8 mouse cellular contexts compared by ENCODE assay signal in the genomic region with DNA sequence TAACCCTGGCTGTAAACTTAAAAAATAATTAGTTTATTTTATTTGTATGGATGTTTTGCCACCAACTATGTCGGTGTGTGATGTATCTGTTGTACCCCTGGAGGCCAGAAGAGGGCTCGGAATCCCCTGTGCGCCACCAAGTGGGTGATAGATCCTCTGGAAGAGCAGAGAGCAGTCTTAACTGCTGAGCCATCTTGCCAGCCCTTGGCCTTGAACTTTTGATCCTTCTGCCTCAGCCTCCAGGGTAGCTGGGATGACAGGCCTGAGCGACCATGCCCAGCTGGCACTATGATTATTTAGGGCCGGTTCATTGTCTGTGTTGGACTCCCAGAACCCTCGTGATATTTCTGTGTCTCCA. TPM values are rescaled to one million over a fixed set of nuclear protein-coding genes. Genes with fewer than 3 reads are reported as not detected.
A peak's percentile ranks its signal among the peaks of the same experiment; 100 is the strongest.
DNase-seq lines count a peak whose midpoint lies in the region; ATAC-seq and TF ChIP-seq lines count a peak whose summit lies in the region.

No protein-coding gene starts in this region.

- peak; percentile 88 for TF ChIP-seq CTCF in intestine, postnatal 0 days (IDR thresholded peaks at IDR 0.05; ENCODE audit: low read depth)
- TF ChIP-seq CTCF in lung, embryonic 14.5 days (IDR thresholded peaks at IDR 0.05; ENCODE audit: low read depth), result peak; percentile 83

- peak overlapping the region; percentile 89 for H3K4me2 ChIP-seq in intestine, postnatal 0 days (replicated peaks; ENCODE audit: low read depth)
- H3K4me2 ChIP-seq in lung, embryonic 14.5 days, result peak overlapping the region; percentile 57
- H3K4me2 ChIP-seq in neural tube, embryonic 15.5 days, result peak overlapping the region; percentile 62

- H3K36me3 ChIP-seq in intestine, postnatal 0 days (ENCODE audit: control insufficient read depth, insufficient read depth), result no peaks in the 10 kb centered on the region
- H3K36me3 ChIP-seq in lung, embryonic 14.5 days (ENCODE audit: insufficient read depth), result no peaks in the 10 kb centered on the region
- H3K36me3 ChIP-seq in neural tube, embryonic 15.5 days, result no peaks in the 10 kb centered on the region

- H3K4me1 ChIP-seq in intestine, postnatal 0 days (replicated peaks; ENCODE audit: control insufficient read depth, insufficient read depth, low read length), result no peaks in the 10 kb centered on the region
- H3K4me1 ChIP-seq in lung, embryonic 14.5 days (ENCODE audit: insufficient read depth), result peaks cover 11% of the 10 kb centered on the region
- peaks cover 20% of the 10 kb centered on the region for H3K4me1 ChIP-seq in neural tube, embryonic 15.5 days

- H3K9me3 ChIP-seq in intestine, postnatal 0 days (ENCODE audit: control insufficient read depth), result no peaks in the 10 kb centered on the region
- no peaks in the 10 kb centered on the region for H3K9me3 ChIP-seq in lung, embryonic 14.5 days (ENCODE audit: low read depth, low read length)
- no peaks in the 10 kb centered on the region for H3K9me3 ChIP-seq in neural tube, embryonic 15.5 days (replicated peaks)

- peak; percentile 72 for ATAC-seq in intestine, postnatal 0 days
- ATAC-seq in lung, embryonic 14.5 days (ENCODE audit: insufficient read depth), result peak; percentile 61; the same call in 1 of the 2 replicates
- ATAC-seq in neural tube, embryonic 15.5 days (ENCODE audit: low FRiP score), result peak; percentile 70

- peak; percentile 84 for DNase-seq in CD4-positive helper T cell, adult 2 months (ENCODE audit: low read depth, low spot score)
- peak; percentile 65 for DNase-seq in WW6 (ENCODE audit: low read depth, low spot score)
- peak; percentile 47 to 59 for DNase-seq in cerebellum, postnatal 36 days
- peak; percentile 47 for DNase-seq in gastrocnemius, postnatal 25 days
- peak; percentile 84 for DNase-seq in lung, embryonic 14.5 days
- DNase-seq in yolk sac, embryonic 10.5 days (ENCODE audit: low spot score), result peak; percentile 50

- H3K27me3 ChIP-seq in intestine, postnatal 0 days (replicated peaks; ENCODE audit: control insufficient read depth, insufficient read depth, low read length), result no peaks in the 10 kb centered on the region
- H3K27me3 ChIP-seq in lung, embryonic 14.5 days (ENCODE audit: insufficient read depth, low read length), result no peaks in the 10 kb centered on the region
- no peaks in the 10 kb centered on the region for H3K27me3 ChIP-seq in neural tube, embryonic 15.5 days (replicated peaks)

- H3K27ac ChIP-seq in intestine, postnatal 0 days (ENCODE audit: low read depth, low read length), result peak overlapping the region; percentile 98
- H3K27ac ChIP-seq in lung, embryonic 14.5 days (ENCODE audit: low read depth), result peak overlapping the region; percentile 98
- H3K27ac ChIP-seq in neural tube, embryonic 15.5 days (replicated peaks), result peak overlapping the region; percentile 92

- peak overlapping the region; percentile 48 for H3K9ac ChIP-seq in intestine, postnatal 0 days (ENCODE audit: low read depth, low read length)
- H3K9ac ChIP-seq in lung, embryonic 14.5 days, result no peak overlapping the region
- H3K9ac ChIP-seq in neural tube, embryonic 15.5 days (replicated peaks), result no peak overlapping the region

- H3K4me3 ChIP-seq in intestine, postnatal 0 days (ENCODE audit: low read depth, low read length), result peak overlapping the region; percentile 62
- H3K4me3 ChIP-seq in lung, embryonic 14.5 days (ENCODE audit: low read depth, low read length), result peak overlapping the region; percentile 41
- H3K4me3 ChIP-seq in neural tube, embryonic 15.5 days (replicated peaks), result peak overlapping the region; percentile 49

- WGBS in intestine, postnatal 0 days, result 14% methylated on average over 6 of the region's 6 CpGs
- WGBS in lung, embryonic 14.5 days, result 15% methylated on average over 6 of the region's 6 CpGs
- 26% methylated on average over 6 of the region's 6 CpGs for WGBS in neural tube, embryonic 15.5 days

RNA-seq across cellular contexts. Expression of gene Prx, which starts 9.5 kb away (rescaled TPM):
- 10 to 100 TPM; 11.6 to 13.0 TPM for total RNA-seq in gastrocnemius, postnatal 25 days (2021)
- polyA plus RNA-seq in intestine, postnatal 0 days (2015; fragmentation: Nextera tagmentation; extraction: Ambion mirVana), result 1.3 and 1.4 TPM in 2 replicates
- 2.5 and 2.9 TPM in 2 replicates for polyA plus RNA-seq in lung, embryonic 14.5 days (2014; fragmentation: Nextera tagmentation; extraction: Ambion mirVana)
- 2.0 and 2.4 TPM in 2 replicates for polyA plus RNA-seq in neural tube, embryonic 15.5 days (2015; fragmentation: Nextera tagmentation; extraction: Ambion mirVana)

RNA-seq across cellular contexts. Expression of gene Hipk4, which starts 14.4 kb away (rescaled TPM):
- under 1 TPM; 0.13 to 0.18 TPM for total RNA-seq in gastrocnemius, postnatal 25 days (2021)
- 0.10 and 0.24 TPM in 2 replicates for polyA plus RNA-seq in intestine, postnatal 0 days (2015; fragmentation: Nextera tagmentation; extraction: Ambion mirVana)
- polyA plus RNA-seq in lung, embryonic 14.5 days (2014; fragmentation: Nextera tagmentation; extraction: Ambion mirVana), result 0.95 and 1.0 TPM in 2 replicates
- polyA plus RNA-seq in neural tube, embryonic 15.5 days (2015; fragmentation: Nextera tagmentation; extraction: Ambion mirVana), result 1.5 and 2.1 TPM in 2 replicates

RNA-seq across cellular contexts. Expression of gene Sertad1, which starts 21.9 kb away (rescaled TPM):
- 1 to 10 TPM; 6.8 to 7.5 TPM for total RNA-seq in gastrocnemius, postnatal 25 days (2021)
- 42.7 and 43.1 TPM in 2 replicates for polyA plus RNA-seq in intestine, postnatal 0 days (2015; fragmentation: Nextera tagmentation; extraction: Ambion mirVana)
- 39.3 and 42.5 TPM in 2 replicates for polyA plus RNA-seq in lung, embryonic 14.5 days (2014; fragmentation: Nextera tagmentation; extraction: Ambion mirVana)
- 11.6 and 15.8 TPM in 2 replicates for polyA plus RNA-seq in neural tube, embryonic 15.5 days (2015; fragmentation: Nextera tagmentation; extraction: Ambion mirVana)

RNA-seq across cellular contexts. Expression of gene Sertad3, which starts 35.1 kb away (rescaled TPM):
- total RNA-seq in gastrocnemius, postnatal 25 days (2021), result 1 to 10 TPM; 3.8 to 7.3 TPM
- polyA plus RNA-seq in intestine, postnatal 0 days (2015; fragmentation: Nextera tagmentation; extraction: Ambion mirVana), result 22.8 and 24.0 TPM in 2 replicates
- polyA plus RNA-seq in lung, embryonic 14.5 days (2014; fragmentation: Nextera tagmentation; extraction: Ambion mirVana), result 22.0 and 24.3 TPM in 2 replicates
- 8.8 and 11.0 TPM in 2 replicates for polyA plus RNA-seq in neural tube, embryonic 15.5 days (2015; fragmentation: Nextera tagmentation; extraction: Ambion mirVana)

RNA-seq across cellular contexts. Expression of gene Pld3, which starts 44.4 kb away (rescaled TPM):
- 10 to 100 TPM; 14.9 to 15.0 TPM for total RNA-seq in gastrocnemius, postnatal 25 days (2021)
- polyA plus RNA-seq in intestine, postnatal 0 days (2015; fragmentation: Nextera tagmentation; extraction: Ambion mirVana), result 45.8 and 48.7 TPM in 2 replicates
- 56.7 and 57.4 TPM in 2 replicates for polyA plus RNA-seq in lung, embryonic 14.5 days (2014; fragmentation: Nextera tagmentation; extraction: Ambion mirVana)
- polyA plus RNA-seq in neural tube, embryonic 15.5 days (2015; fragmentation: Nextera tagmentation; extraction: Ambion mirVana), result 187 and 191 TPM in 2 replicates

Comparison
In these comparisons a context has a peak if more than half of its experiments do, and no peak if none do; other contexts are left out.
1. Peak in every context shown above with its lines: DNase-seq, ATAC-seq, H3K4me3 ChIP-seq and H3K27ac ChIP-seq.